In the genomic region with DNA sequence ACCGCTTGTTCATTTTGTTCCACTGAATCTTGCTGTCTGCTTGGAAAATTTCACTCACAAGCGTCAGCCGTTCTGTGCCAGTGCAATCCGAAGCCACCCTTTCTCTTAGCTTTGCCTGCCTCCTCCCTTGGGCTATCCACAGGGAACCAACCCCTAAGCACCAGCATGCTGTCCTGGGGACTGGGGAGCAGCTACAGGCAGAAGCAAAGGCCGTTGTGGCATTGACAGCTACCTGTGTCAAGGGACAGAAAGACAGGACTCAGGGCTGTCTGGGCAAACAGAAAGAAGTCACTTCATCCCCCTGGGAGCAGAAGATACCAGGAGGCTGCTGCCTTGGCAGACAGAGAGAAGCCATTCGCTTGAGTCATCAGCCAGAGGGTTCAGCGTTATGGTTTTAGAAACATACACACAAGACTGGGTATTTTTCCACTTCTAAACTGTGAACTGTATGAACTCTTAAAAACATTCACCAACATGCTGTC, we compare ENCODE assay signal across 13 mouse cellular contexts. TPM values are rescaled to one million over a fixed set of nuclear protein-coding genes. Genes with fewer than 3 reads are reported as not detected.
A peak's percentile ranks its signal among the peaks of the same experiment; 100 is the strongest.
DNase-seq lines count a peak whose midpoint lies in the region; ATAC-seq and TF ChIP-seq lines count a peak whose summit lies in the region.
"Had no signal": no experiment of that assay in that cellular context is flagged by ENCODE, and none has a peak within 500 bp of the region (broad histone marks: within the 10 kb centered on the region; RNA-seq: fewer than 3 reads in every experiment).

No protein-coding gene starts in this region.

- 0 out of 2 replicates have a peak overlapping the region, but pooled peaks have one; percentile 35 for H3K27ac ChIP-seq in forebrain, embryonic 10.5 days
- H3K27ac ChIP-seq in forebrain, embryonic 12.5 days = no peak overlapping the region
- peak overlapping the region; percentile 23; the same call in 1 of the 2 replicates for H3K27ac ChIP-seq in liver, postnatal 0 days (ENCODE audit: low read depth)
- no peak overlapping the region for H3K27ac ChIP-seq in liver, embryonic 12.5 days
- H3K27ac ChIP-seq in embryonic facial prominence, embryonic 12.5 days = peak overlapping the region; percentile 50; the same call in 1 of the 2 replicates
- H3K27ac ChIP-seq in midbrain, embryonic 16.5 days (ENCODE audit: low read length) = no peak overlapping the region
- H3K27ac ChIP-seq: forebrain, embryonic 15.5 days; hindbrain, embryonic 12.5 days; midbrain, embryonic 13.5 days had no signal

- DNase-seq in forebrain, embryonic 10.5 days (ENCODE audit: extremely low spot score, low spot score) = no peak
- no peak for DNase-seq in liver, postnatal 0 days
- no peak for DNase-seq in right cerebral cortex, postnatal 14 days
- DNase-seq: cerebellum, adult 9-11 months; lung, postnatal 14 days had no signal

- no peak overlapping the region for H3K9ac ChIP-seq in forebrain, embryonic 12.5 days
- no peak overlapping the region for H3K9ac ChIP-seq in liver, postnatal 0 days (replicated peaks)
- no peak overlapping the region for H3K9ac ChIP-seq in liver, embryonic 12.5 days
- H3K9ac ChIP-seq in embryonic facial prominence, embryonic 12.5 days = no peak overlapping the region
- H3K9ac ChIP-seq in midbrain, embryonic 16.5 days (ENCODE audit: low read depth, low read length) = no peak overlapping the region
- H3K9ac ChIP-seq: forebrain, embryonic 15.5 days; hindbrain, embryonic 12.5 days; midbrain, embryonic 13.5 days had no signal

- no peak for ATAC-seq in forebrain, embryonic 12.5 days (ENCODE audit: low FRiP score)
- no peak for ATAC-seq in liver, postnatal 0 days
- no peak for ATAC-seq in liver, embryonic 12.5 days
- no peak for ATAC-seq in embryonic facial prominence, embryonic 12.5 days (ENCODE audit: insufficient number of reproducible peaks, insufficient read depth, low FRiP score, low TSS enrichment)
- ATAC-seq in monocyte, adult 5-6 weeks (replicated peaks; ENCODE audit: insufficient number of reproducible peaks, low FRiP score, low TSS enrichment, poor library complexity, severe bottlenecking) = no peak
- ATAC-seq in midbrain, embryonic 16.5 days = no peak
- ATAC-seq: forebrain, embryonic 15.5 days; midbrain, embryonic 13.5 days had no signal

- TF ChIP-seq EP300 in liver, postnatal 0 days (IDR thresholded peaks at IDR 0.05; ENCODE audit: low read depth) = no peak

- peaks cover 8% of the 10 kb centered on the region; the same call in 1 of the 2 replicates for H3K36me3 ChIP-seq in forebrain, embryonic 10.5 days (replicated peaks)
- H3K36me3 ChIP-seq in forebrain, embryonic 12.5 days (replicated peaks) = 0 out of 2 replicates have a peak, but pooled peaks cover 6% of the 10 kb centered on the region
- H3K36me3 ChIP-seq in liver, postnatal 0 days (replicated peaks; ENCODE audit: insufficient read depth, low read length) = no peaks in the 10 kb centered on the region
- no peaks in the 10 kb centered on the region for H3K36me3 ChIP-seq in liver, embryonic 12.5 days
- peaks cover 32% of the 10 kb centered on the region; the same call in 1 of the 2 replicates for H3K36me3 ChIP-seq in embryonic facial prominence, embryonic 12.5 days
- peaks cover 9% of the 10 kb centered on the region; the same call in 1 of the 2 replicates for H3K36me3 ChIP-seq in midbrain, embryonic 16.5 days (ENCODE audit: control insufficient read depth, insufficient read depth, low read length)

- H3K9me3 ChIP-seq in forebrain, embryonic 10.5 days = no peaks in the 10 kb centered on the region
- no peaks in the 10 kb centered on the region for H3K9me3 ChIP-seq in forebrain, embryonic 12.5 days
- H3K9me3 ChIP-seq in liver, postnatal 0 days (ENCODE audit: low read length) = no peaks in the 10 kb centered on the region
- no peaks in the 10 kb centered on the region for H3K9me3 ChIP-seq in liver, embryonic 12.5 days (replicated peaks)
- H3K9me3 ChIP-seq in embryonic facial prominence, embryonic 12.5 days = no peaks in the 10 kb centered on the region
- no peaks in the 10 kb centered on the region; the same call in 1 of the 2 replicates for H3K9me3 ChIP-seq in midbrain, embryonic 16.5 days (replicated peaks; ENCODE audit: control insufficient read depth, low read length, poor library complexity, severe bottlenecking)
- H3K9me3 ChIP-seq: forebrain, embryonic 15.5 days; hindbrain, embryonic 12.5 days; midbrain, embryonic 13.5 days had no signal

- WGBS in forebrain, embryonic 10.5 days = 83% methylated on average over 7 of the region's 7 CpGs
- 77% methylated on average over 7 of the region's 7 CpGs for WGBS in forebrain, embryonic 12.5 days
- 69% methylated on average over 7 of the region's 7 CpGs for WGBS in liver, postnatal 0 days (ENCODE audit: insufficient replicate concordance)
- WGBS in liver, embryonic 12.5 days (ENCODE audit: insufficient replicate concordance) = 74% methylated on average over 7 of the region's 7 CpGs
- WGBS in embryonic facial prominence, embryonic 12.5 days = 61% methylated on average over 7 of the region's 7 CpGs
- WGBS in midbrain, embryonic 16.5 days = 67% methylated on average over 7 of the region's 7 CpGs

- H3K4me1 ChIP-seq in forebrain, embryonic 10.5 days = peaks cover 47% of the 10 kb centered on the region
- H3K4me1 ChIP-seq in forebrain, embryonic 12.5 days = peaks cover 22% of the 10 kb centered on the region
- H3K4me1 ChIP-seq in liver, postnatal 0 days (ENCODE audit: insufficient read depth) = peaks cover 19% of the 10 kb centered on the region
- H3K4me1 ChIP-seq in liver, embryonic 12.5 days = peaks cover 13% of the 10 kb centered on the region; the same call in 1 of the 2 replicates
- peaks cover 38% of the 10 kb centered on the region for H3K4me1 ChIP-seq in embryonic facial prominence, embryonic 12.5 days
- H3K4me1 ChIP-seq in midbrain, embryonic 16.5 days (ENCODE audit: control insufficient read depth, insufficient read depth, low read length) = peaks cover 15% of the 10 kb centered on the region

- no peak overlapping the region for H3K4me2 ChIP-seq in forebrain, embryonic 12.5 days
- H3K4me2 ChIP-seq in liver, postnatal 0 days (ENCODE audit: low read depth, low read length) = no peak overlapping the region
- H3K4me2 ChIP-seq in liver, embryonic 12.5 days = no peak overlapping the region
- no peak overlapping the region for H3K4me2 ChIP-seq in embryonic facial prominence, embryonic 12.5 days (replicated peaks)
- H3K4me2 ChIP-seq in midbrain, embryonic 16.5 days (ENCODE audit: low read length) = no peak overlapping the region
- H3K4me2 ChIP-seq: forebrain, embryonic 15.5 days; hindbrain, embryonic 12.5 days; midbrain, embryonic 13.5 days had no signal

- H3K27me3 ChIP-seq in forebrain, embryonic 10.5 days (ENCODE audit: poor library complexity, severe bottlenecking) = peaks cover 39% of the 10 kb centered on the region
- H3K27me3 ChIP-seq in forebrain, embryonic 12.5 days = peaks cover 11% of the 10 kb centered on the region; the same call in 1 of the 2 replicates
- H3K27me3 ChIP-seq in liver, postnatal 0 days (ENCODE audit: insufficient read depth, low read length) = no peaks in the 10 kb centered on the region
- no peaks in the 10 kb centered on the region for H3K27me3 ChIP-seq in liver, embryonic 12.5 days (replicated peaks)
- H3K27me3 ChIP-seq in embryonic facial prominence, embryonic 12.5 days = no peaks in the 10 kb centered on the region
- no peaks in the 10 kb centered on the region for H3K27me3 ChIP-seq in midbrain, embryonic 16.5 days (ENCODE audit: control insufficient read depth, insufficient read depth, low read depth, low read length)
- H3K27me3 ChIP-seq: forebrain, embryonic 15.5 days; hindbrain, embryonic 12.5 days had no signal

- H3K4me3 ChIP-seq in forebrain, embryonic 10.5 days = no peak overlapping the region
- H3K4me3 ChIP-seq in forebrain, embryonic 12.5 days (replicated peaks) = no peak overlapping the region
- no peak overlapping the region for H3K4me3 ChIP-seq in liver, postnatal 0 days (ENCODE audit: low read depth, low read length)
- H3K4me3 ChIP-seq in liver, embryonic 12.5 days = no peak overlapping the region
- H3K4me3 ChIP-seq in embryonic facial prominence, embryonic 12.5 days = no peak overlapping the region
- H3K4me3 ChIP-seq in midbrain, embryonic 16.5 days (ENCODE audit: low read depth, low read length) = no peak overlapping the region
- H3K4me3 ChIP-seq: forebrain, embryonic 15.5 days; hindbrain, embryonic 12.5 days; midbrain, embryonic 13.5 days had no signal

- no peak for TF ChIP-seq CTCF in liver, postnatal 0 days (IDR thresholded peaks at IDR 0.05; ENCODE audit: low read depth)

RNA-seq across cellular contexts. Expression of a gene that starts 18.7 kb away (rescaled TPM):
- polyA plus RNA-seq in forebrain, embryonic 10.5 days (2016; fragmentation: Nextera tagmentation; extraction: Ambion mirVana) = 9.6 and 10.5 TPM in 2 replicates
- 31.1 and 33.1 TPM in 2 replicates for polyA plus RNA-seq in forebrain, embryonic 12.5 days (2016; fragmentation: Nextera tagmentation; extraction: Ambion mirVana)
- polyA plus RNA-seq in liver, postnatal 0 days (2015; fragmentation: Nextera tagmentation; extraction: Ambion mirVana) = 0.86 and 0.96 TPM in 2 replicates
- polyA plus RNA-seq in liver, embryonic 12.5 days (2016; fragmentation: Nextera tagmentation; extraction: Ambion mirVana) = 2.0 and 2.5 TPM in 2 replicates
- polyA plus RNA-seq in embryonic facial prominence, embryonic 12.5 days (2016; fragmentation: Nextera tagmentation; extraction: Ambion mirVana) = 45.1 and 46.2 TPM in 2 replicates
- 4.5 to 7.1 TPM (median 5.0 TPM) in 3 replicates for total RNA-seq in monocyte, adult 5-6 weeks (2017)
- polyA plus RNA-seq in midbrain, embryonic 16.5 days (2015; fragmentation: Nextera tagmentation; extraction: Ambion mirVana) = 23.4 and 33.3 TPM in 2 replicates

Comparison
In these comparisons a context has a peak if more than half of its experiments do, and no peak if none do; other contexts are left out.
1. H3K27ac ChIP-seq: peak in forebrain, embryonic 10.5 days (single experiment), liver, postnatal 0 days (single experiment) and embryonic facial prominence, embryonic 12.5 days (single experiment); none in forebrain, embryonic 12.5 days (single experiment), liver, embryonic 12.5 days (single experiment) and midbrain, embryonic 16.5 days (single experiment).